Comparison of ENCODE assay signal across 23 mouse cellular contexts in the genomic region with DNA sequence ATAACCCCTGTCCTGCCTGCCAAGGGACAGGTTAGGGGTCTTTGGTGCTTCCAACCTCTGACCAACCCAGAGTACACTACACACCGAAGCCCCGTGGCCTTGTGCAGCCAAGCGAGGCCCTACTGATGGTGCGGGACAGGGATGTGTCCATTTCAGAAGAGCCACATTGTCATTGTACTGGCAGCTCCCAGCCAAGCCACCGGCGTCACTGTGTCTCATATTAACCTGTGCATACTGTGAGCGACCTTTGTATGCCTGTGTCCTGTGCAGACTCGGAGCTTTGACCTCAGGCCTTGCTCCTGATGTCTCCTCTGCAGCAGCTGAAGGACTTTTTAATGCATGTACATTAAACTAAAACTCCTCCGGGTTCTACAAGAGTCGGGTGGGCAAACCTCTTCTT. TPM values are rescaled to one million over a fixed set of nuclear protein-coding genes. Genes with fewer than 3 reads are reported as not detected.
DNase-seq lines count a peak whose midpoint lies in the region; ATAC-seq and TF ChIP-seq lines count a peak whose summit lies in the region.
"Had no signal": no experiment of that assay in that cellular context is flagged by ENCODE, and none has a peak within 500 bp of the region (broad histone marks: within the 10 kb centered on the region; RNA-seq: fewer than 3 reads in every experiment).

No protein-coding gene starts in this region.

- WGBS in kidney, embryonic 16.5 days = 46% methylated on average over 10 of the region's 10 CpGs
- WGBS in liver, embryonic 15.5 days (ENCODE audit: insufficient replicate concordance) = 66% methylated on average over 10 of the region's 10 CpGs
- 68% methylated on average over 10 of the region's 10 CpGs for WGBS in liver, postnatal 0 days (ENCODE audit: insufficient replicate concordance)

- 0 out of 2 replicates have a peak, but pooled peaks cover 2% of the 10 kb centered on the region for H3K9me3 ChIP-seq in kidney, embryonic 16.5 days (ENCODE audit: low read length)
- no peaks in the 10 kb centered on the region for H3K9me3 ChIP-seq in liver, embryonic 15.5 days (replicated peaks)
- H3K9me3 ChIP-seq in liver, postnatal 0 days (ENCODE audit: low read length) = no peaks in the 10 kb centered on the region
- H3K9me3 ChIP-seq: embryonic facial prominence, embryonic 10.5 days; embryonic facial prominence, embryonic 12.5 days; forebrain, embryonic 13.5 days; forebrain, embryonic 15.5 days had no signal

- no peak for TF ChIP-seq EP300 in liver, postnatal 0 days (IDR thresholded peaks at IDR 0.05; ENCODE audit: low read depth)

- DNase-seq in kidney, postnatal 14 days = no peak
- DNase-seq in liver = no peak
- DNase-seq in liver, postnatal 0 days = no peak
- no peak for DNase-seq in heart, postnatal 25 days (ENCODE audit: low spot score)
- DNase-seq: adrenal gland, adult 8-10 months; adrenal gland, postnatal 14 days; adrenal gland, postnatal 36 days; B cell, adult 2 months; cerebellum, adult 11-12 months; cerebellum, adult 2 months; cerebellum, adult 9-10 months; cerebellum, postnatal 10 days; cerebellum, postnatal 25 days had no signal

- no peaks in the 10 kb centered on the region for H3K27me3 ChIP-seq in kidney, embryonic 16.5 days (ENCODE audit: insufficient read depth, low read length)
- no peaks in the 10 kb centered on the region; the same call in 1 of the 2 replicates for H3K27me3 ChIP-seq in liver, embryonic 15.5 days
- no peaks in the 10 kb centered on the region for H3K27me3 ChIP-seq in liver, postnatal 0 days (ENCODE audit: insufficient read depth, low read length)
- H3K27me3 ChIP-seq: embryonic facial prominence, embryonic 12.5 days; forebrain, embryonic 13.5 days; forebrain, embryonic 15.5 days; Patski had no signal

- H3K4me1 ChIP-seq in kidney, embryonic 16.5 days (ENCODE audit: insufficient read depth, low read length) = peaks cover 7% of the 10 kb centered on the region; the same call in 1 of the 2 replicates
- peaks cover 12% of the 10 kb centered on the region; the same call in 1 of the 2 replicates for H3K4me1 ChIP-seq in liver, embryonic 15.5 days (replicated peaks)
- peaks cover 5% of the 10 kb centered on the region for H3K4me1 ChIP-seq in liver, postnatal 0 days (ENCODE audit: insufficient read depth)

- TF ChIP-seq CTCF in liver, postnatal 0 days (IDR thresholded peaks at IDR 0.05; ENCODE audit: low read depth) = no peak

- no peaks in the 10 kb centered on the region for H3K36me3 ChIP-seq in kidney, embryonic 16.5 days (ENCODE audit: insufficient read depth, low read length)
- H3K36me3 ChIP-seq in liver, embryonic 15.5 days (replicated peaks) = no peaks in the 10 kb centered on the region
- no peaks in the 10 kb centered on the region for H3K36me3 ChIP-seq in liver, postnatal 0 days (replicated peaks; ENCODE audit: insufficient read depth, low read length)
- H3K36me3 ChIP-seq: embryonic facial prominence, embryonic 12.5 days; forebrain, embryonic 15.5 days; G1E had no signal

- H3K4me2 ChIP-seq in kidney, embryonic 16.5 days (replicated peaks; ENCODE audit: low read depth, low read length) = no peak overlapping the region
- no peak overlapping the region for H3K4me2 ChIP-seq in liver, embryonic 15.5 days
- no peak overlapping the region for H3K4me2 ChIP-seq in liver, postnatal 0 days (ENCODE audit: low read depth, low read length)
- H3K4me2 ChIP-seq: embryonic facial prominence, embryonic 12.5 days; forebrain, embryonic 13.5 days; forebrain, embryonic 15.5 days had no signal

- H3K27ac ChIP-seq in kidney, embryonic 16.5 days (ENCODE audit: low read length) = no peak overlapping the region
- H3K27ac ChIP-seq in liver, embryonic 15.5 days (replicated peaks) = no peak overlapping the region
- no peak overlapping the region for H3K27ac ChIP-seq in liver, postnatal 0 days (ENCODE audit: low read depth)
- H3K27ac ChIP-seq: embryonic facial prominence, embryonic 10.5 days; embryonic facial prominence, embryonic 12.5 days; forebrain, embryonic 13.5 days; forebrain, embryonic 15.5 days had no signal

- ATAC-seq in kidney, embryonic 16.5 days (ENCODE audit: low FRiP score, low TSS enrichment) = 0 out of 2 replicates have a peak, but pooled peaks have one; percentile 31
- peak; percentile 51; the same call in 1 of the 2 replicates for ATAC-seq in liver, embryonic 15.5 days (ENCODE audit: insufficient read depth)
- peak; percentile 46; the same call in 1 of the 2 replicates for ATAC-seq in liver, postnatal 0 days
- ATAC-seq: activated CD4-positive, CD25-positive, alpha-beta regulatory T cell, adult 4 months; CD4-positive, CD25-positive, alpha-beta regulatory T cell, adult 4 months; forebrain, embryonic 13.5 days; forebrain, embryonic 15.5 days; Patski had no signal

- H3K9ac ChIP-seq in kidney, embryonic 16.5 days (replicated peaks; ENCODE audit: low read length) = no peak overlapping the region
- H3K9ac ChIP-seq in liver, embryonic 15.5 days = no peak overlapping the region
- no peak overlapping the region for H3K9ac ChIP-seq in liver, postnatal 0 days (replicated peaks)
- H3K9ac ChIP-seq: embryonic facial prominence, embryonic 12.5 days; forebrain, embryonic 13.5 days; forebrain, embryonic 15.5 days had no signal

- H3K4me3 ChIP-seq in kidney, embryonic 16.5 days (ENCODE audit: low read length) = no peak overlapping the region
- no peak overlapping the region for H3K4me3 ChIP-seq in liver, embryonic 15.5 days (replicated peaks)
- no peak overlapping the region for H3K4me3 ChIP-seq in liver, postnatal 0 days (ENCODE audit: low read depth, low read length)
- H3K4me3 ChIP-seq: embryonic facial prominence, embryonic 10.5 days; embryonic facial prominence, embryonic 12.5 days; forebrain, embryonic 13.5 days; forebrain, embryonic 15.5 days had no signal

- intact Hi-C loops in heart, postnatal 25 days (cut with DNase I) = loop anchor here (5.0 kb wide), 1 partner anchor 48 kb away; no protein-coding TSS in a partner anchor

RNA-seq across cellular contexts. Expression of gene Dnaic2, which starts 6.7 kb away (rescaled TPM):
- 0.44 and 0.46 TPM in 2 replicates for polyA plus RNA-seq in kidney, embryonic 16.5 days (2015; fragmentation: Nextera tagmentation; extraction: Ambion mirVana)
- 0.18 and 0.56 TPM in 2 replicates for polyA plus RNA-seq in liver, embryonic 15.5 days (2015; fragmentation: Nextera tagmentation; extraction: Ambion mirVana)
- polyA plus RNA-seq in liver, postnatal 0 days (2015; fragmentation: Nextera tagmentation; extraction: Ambion mirVana) = 0.13 TPM in 1 of 2 replicates, not detected in the other
- under 1 TPM; 0.13 to 0.25 TPM for total RNA-seq in heart, postnatal 25 days (2021)
- total RNA-seq: G1E had no signal
- polyA plus RNA-seq: activated CD4-positive, CD25-positive, alpha-beta regulatory T cell, adult 4 months; CD4-positive, CD25-positive, alpha-beta regulatory T cell, adult 4 months; G1E had no signal

RNA-seq across cellular contexts. Expression of gene Kif19a, which starts 44.7 kb away (rescaled TPM):
- polyA plus RNA-seq in kidney, embryonic 16.5 days (2015; fragmentation: Nextera tagmentation; extraction: Ambion mirVana) = 0.22 and 0.46 TPM in 2 replicates
- polyA plus RNA-seq in liver, embryonic 15.5 days (2015; fragmentation: Nextera tagmentation; extraction: Ambion mirVana) = 0.07 TPM in 2 replicates
- polyA plus RNA-seq in liver, postnatal 0 days (2015; fragmentation: Nextera tagmentation; extraction: Ambion mirVana) = 0.11 and 0.13 TPM in 2 replicates
- under 1 TPM; 0.13 to 0.25 TPM for total RNA-seq in heart, postnatal 25 days (2021)
- total RNA-seq: G1E had no signal
- polyA plus RNA-seq: CD4-positive, CD25-positive, alpha-beta regulatory T cell, adult 4 months; G1E had no signal

RNA-seq across cellular contexts. Expression of gene Ttyh2, which starts 45.3 kb away (rescaled TPM):
- 20.4 and 21.5 TPM in 2 replicates for polyA plus RNA-seq in kidney, embryonic 16.5 days (2015; fragmentation: Nextera tagmentation; extraction: Ambion mirVana)
- polyA plus RNA-seq in liver, embryonic 15.5 days (2015; fragmentation: Nextera tagmentation; extraction: Ambion mirVana) = 8.1 and 10.5 TPM in 2 replicates
- 22.1 and 23.7 TPM in 2 replicates for polyA plus RNA-seq in liver, postnatal 0 days (2015; fragmentation: Nextera tagmentation; extraction: Ambion mirVana)
- 1 to 10 TPM; 5.3 to 5.8 TPM for total RNA-seq in heart, postnatal 25 days (2021)

RNA-seq across cellular contexts. Expression of gene Rpl38, which starts 52.2 kb away (rescaled TPM):
- polyA plus RNA-seq in kidney, embryonic 16.5 days (2015; fragmentation: Nextera tagmentation; extraction: Ambion mirVana) = 802 and 841 TPM in 2 replicates
- polyA plus RNA-seq in liver, embryonic 15.5 days (2015; fragmentation: Nextera tagmentation; extraction: Ambion mirVana) = 503 and 662 TPM in 2 replicates
- polyA plus RNA-seq in liver, postnatal 0 days (2015; fragmentation: Nextera tagmentation; extraction: Ambion mirVana) = 793 and 837 TPM in 2 replicates
- 100 to 1,000 TPM; 532 to 566 TPM for total RNA-seq in heart, postnatal 25 days (2021)
